Mouse (Mus musculus): ENCODE data around the gene Fbf1. TPM values are rescaled to one million over a fixed set of nuclear protein-coding genes. Genes with fewer than 3 reads are reported as not detected.

The Fbf1 gene
- total RNA-seq, 2 experiments from 2014 or later = 85.5 to 87.1 TPM

DNA sequence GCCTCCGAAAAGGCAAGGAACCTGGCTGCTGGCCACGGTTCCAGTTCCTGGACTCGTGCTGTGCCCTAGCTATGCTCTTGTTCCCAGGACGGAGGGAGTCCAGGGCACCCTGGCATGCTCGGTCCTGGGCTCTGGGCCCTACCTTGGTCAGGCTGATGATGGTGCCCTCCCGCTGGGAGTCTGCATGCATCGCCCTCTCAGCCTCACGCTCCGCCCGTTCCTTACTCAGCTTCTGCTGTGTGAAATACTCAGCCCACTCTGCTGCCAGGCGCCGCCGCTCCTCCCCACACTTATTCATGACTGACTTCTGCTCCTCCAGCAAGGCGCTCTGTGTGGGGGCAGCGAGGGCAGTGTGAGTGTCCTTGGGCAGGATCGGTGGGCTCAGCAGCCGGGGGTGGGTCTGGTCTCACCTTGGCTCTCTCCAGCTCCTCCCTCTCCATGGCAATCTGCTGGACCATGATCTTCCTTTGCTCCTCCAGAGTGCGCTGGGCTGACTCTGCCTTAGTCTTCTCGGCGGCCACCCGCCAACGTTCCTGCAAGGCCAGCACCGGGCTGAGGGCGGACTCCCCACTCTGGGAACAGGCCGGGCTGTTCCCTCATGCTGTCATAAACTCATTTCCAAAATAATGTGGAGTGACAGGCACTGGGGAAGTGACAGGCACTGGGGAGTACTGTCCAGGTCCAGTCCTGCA is 21.5 kb downstream of the Fbf1 start:
- intact Hi-C loops (cut with DNase I) = loop anchor here (2.0 kb wide), 1 partner anchor 20 kb away; no protein-coding TSS in a partner anchor
- TF ChIP-seq CTCF (IDR thresholded peaks at IDR 0.05) = no peak
- Histone ChIP-seq H3K27ac (peak overlapping the region; percentile 84), H3K4me3 (no peak overlapping the region)
- peak; percentile 70 to 75 for DNase-seq (ENCODE audit: extremely low spot score in 1 of 2, low spot score in 2 of 2)

- Histone ChIP-seq H3K27ac (peak overlapping the region; percentile 84), H3K4me3 (no peak overlapping the region)
- no peak for TF ChIP-seq CTCF (IDR thresholded peaks at IDR 0.05)
- intact Hi-C loops (cut with DNase I) = loop anchor here (2.0 kb wide), 1 partner anchor 21 kb away; no protein-coding TSS in a partner anchor
- DNase-seq (ENCODE audit: extremely low spot score in 1 of 2, low spot score in 2 of 2) = peak in 1 of 2 experiments; percentile 31
Measured at GRCm38 (mm10) chr11:116145481-116146293, 22.3 kb downstream of the Fbf1 start.

- Histone ChIP-seq H3K4me3 (no peak overlapping the region), H3K27ac (no peak overlapping the region)
- DNase-seq (ENCODE audit: extremely low spot score in 1 of 2, low spot score in 2 of 2) = no peak
- intact Hi-C loops (cut with DNase I) = no loop called here
- TF ChIP-seq CTCF (IDR thresholded peaks at IDR 0.05) = no peak
Measured at GRCm38 (mm10) chr11:116143468-116143867, 24.5 kb downstream of the Fbf1 start.

GRCm38 (mm10) chr11:116142211-116142991 is 25.6 kb downstream of the Fbf1 start:
- H3K27ac ChIP-seq = no peak overlapping the region
- TF ChIP-seq CTCF (IDR thresholded peaks at IDR 0.05) = no peak
- intact Hi-C loops (cut with DNase I) = no loop called here
- no peak overlapping the region for H3K4me3 ChIP-seq
- no peak for DNase-seq (ENCODE audit: extremely low spot score in 1 of 2, low spot score in 2 of 2)

GRCm38 (mm10) chr11:116138468-116139138 is 29.4 kb downstream of the Fbf1 start, which contains the start of gene Mrpl38:
TSS of gene Mrpl38 (minus strand) at chr11:116138868.
- H3K4me3 ChIP-seq = peak within 1 kb of the TSS; percentile 84
- peak; percentile 74 to 80 for DNase-seq (ENCODE audit: extremely low spot score in 1 of 2, low spot score in 2 of 2)
- TF ChIP-seq CTCF (IDR thresholded peaks at IDR 0.05) = peak; percentile 75
- intact Hi-C loops (cut with DNase I) = loop anchor here (2.0 kb wide), 2 partner anchors 60 to 84 kb away; partner anchors contain the start of genes Acox1 and Ten1
- H3K27ac ChIP-seq = peak within 1 kb of the TSS; percentile 79

DNA sequence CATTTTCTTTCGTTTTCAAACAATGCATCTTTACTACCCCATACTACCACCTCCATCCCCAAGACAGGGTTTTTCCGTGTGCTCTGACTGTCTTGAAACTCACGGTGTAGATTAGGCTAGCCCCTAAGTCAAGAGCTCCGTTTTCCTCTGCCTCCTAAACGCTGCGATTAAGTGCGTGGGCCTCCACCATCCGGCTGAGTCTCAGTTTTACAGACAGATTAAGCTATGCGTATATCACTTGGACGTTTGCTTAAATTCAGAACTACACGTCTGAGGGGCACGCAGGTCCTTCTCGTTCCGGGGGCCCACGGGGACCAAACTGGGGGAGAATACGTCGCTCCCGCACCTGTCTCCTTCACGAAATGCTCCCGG is 29.9 kb downstream of the Fbf1 start:
- peak overlapping the region; percentile 79 for H3K27ac ChIP-seq
- peak overlapping the region; percentile 84 for H3K4me3 ChIP-seq
- intact Hi-C loops (cut with DNase I) = loop anchor here (2.0 kb wide), 2 partner anchors 61 to 85 kb away; partner anchors contain the start of genes Acox1 and Ten1
- no peak for TF ChIP-seq CTCF (IDR thresholded peaks at IDR 0.05)
- DNase-seq (ENCODE audit: extremely low spot score in 1 of 2, low spot score in 2 of 2) = no peak

DNA sequence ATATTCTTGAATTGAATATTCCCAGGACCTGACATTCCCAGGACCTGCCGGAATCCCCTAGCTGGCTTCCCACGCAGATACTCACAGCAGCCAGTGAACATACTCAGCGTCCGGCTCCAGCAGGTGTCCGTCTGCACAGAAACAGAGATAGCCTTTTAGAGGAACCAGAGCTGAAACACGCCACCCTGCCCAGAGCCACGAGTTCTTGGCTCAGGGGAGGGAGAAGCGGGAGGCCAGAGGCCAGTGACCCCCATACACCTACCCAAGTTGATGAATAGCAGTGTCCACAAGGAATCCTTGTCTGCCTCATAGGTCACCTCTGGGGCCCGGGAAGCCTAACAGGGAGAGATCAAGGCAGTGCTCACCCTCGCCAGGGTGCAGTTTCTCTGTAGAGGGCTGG is 33.8 kb downstream of the Fbf1 start:
- no peak for TF ChIP-seq CTCF (IDR thresholded peaks at IDR 0.05)
- intact Hi-C loops (cut with DNase I) = loop anchor here (5.0 kb wide), 2 partner anchors 112 to 197 kb away; no protein-coding TSS in a partner anchor
- H3K4me3 ChIP-seq = no peak overlapping the region
- H3K27ac ChIP-seq = no peak overlapping the region
- no peak for DNase-seq (ENCODE audit: extremely low spot score in 1 of 2, low spot score in 2 of 2)

- H3K4me3 ChIP-seq = no peak overlapping the region
Measured at GRCm38 (mm10) chr11:116133497-116133896, 34.5 kb downstream of the Fbf1 start.

GRCm38 (mm10) chr11:116132366-116133333 is 35.3 kb downstream of the Fbf1 start:
- peak; percentile 26 for TF ChIP-seq CTCF (IDR thresholded peaks at IDR 0.05)
- no peak overlapping the region for H3K27ac ChIP-seq
- intact Hi-C loops (cut with DNase I) = loop anchor here (5.0 kb wide), 2 partner anchors 110 to 195 kb away; no protein-coding TSS in a partner anchor

More at GRCm38 (mm10) chr11:116133497-116133896, 34.5 kb downstream of the Fbf1 start:
- intact Hi-C loops (cut with DNase I) = loop anchor here (5.0 kb wide), 2 partner anchors 111 to 196 kb away; no protein-coding TSS in a partner anchor
- no peak for DNase-seq (ENCODE audit: extremely low spot score in 1 of 2, low spot score in 2 of 2)
- TF ChIP-seq CTCF (IDR thresholded peaks at IDR 0.05) = no peak
- H3K27ac ChIP-seq = no peak overlapping the region

More at GRCm38 (mm10) chr11:116132366-116133333, 35.3 kb downstream of the Fbf1 start:
- no peak for DNase-seq (ENCODE audit: extremely low spot score in 1 of 2, low spot score in 2 of 2)
- H3K4me3 ChIP-seq = no peak overlapping the region

Measured in left cerebral cortex, adult 2 months (tissue).